Mouse (Mus musculus): ENCODE data around the gene Iqce.

Iqce gene

DNA sequence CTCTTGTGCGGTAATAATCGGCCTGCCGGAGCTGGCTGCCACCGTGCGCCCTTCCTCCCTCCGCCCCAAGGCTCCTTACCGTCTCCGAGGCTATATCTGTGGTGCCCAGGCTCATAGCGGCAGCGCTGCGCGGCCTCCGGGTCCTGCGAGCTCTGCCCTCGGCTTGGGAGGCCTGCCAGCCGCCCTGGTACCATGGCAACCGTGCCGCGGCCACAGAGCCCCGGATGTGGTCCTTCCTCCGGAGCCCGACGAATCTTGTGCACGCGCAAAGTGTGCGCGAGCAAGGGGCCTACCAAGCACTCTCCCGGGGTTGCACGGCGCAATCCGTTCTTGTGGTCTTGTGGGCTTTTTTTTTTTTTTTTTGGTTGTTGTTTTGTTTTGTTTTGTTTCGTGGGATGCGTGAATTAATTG, at the start of gene Iqce:
TSS of gene Iqce (minus strand) at position 276 of the 411 bp plus-strand sequence.
- DNase-seq: peak; percentile 95

DNA sequence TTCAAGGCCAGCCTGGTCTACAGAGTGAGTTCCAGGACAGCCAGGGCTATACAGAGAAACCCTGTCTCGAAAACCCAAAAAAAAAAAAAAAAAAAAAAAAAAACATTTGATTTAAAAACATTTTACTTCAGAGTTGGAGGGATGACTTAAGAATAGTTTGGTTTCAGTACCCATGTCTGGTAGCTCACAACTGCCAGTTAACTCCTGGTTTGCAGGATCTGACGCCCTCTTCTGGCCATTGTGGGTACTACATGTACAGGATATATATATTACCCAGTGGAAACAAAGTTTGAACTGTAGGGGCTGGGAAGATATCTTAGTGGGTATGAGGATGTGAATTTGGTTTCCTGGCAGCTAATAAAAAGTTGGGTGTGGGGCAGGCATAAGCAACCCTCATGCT, 48.7 kb upstream of the Iqce start:
- peak; percentile 41 for DNase-seq

DNA sequence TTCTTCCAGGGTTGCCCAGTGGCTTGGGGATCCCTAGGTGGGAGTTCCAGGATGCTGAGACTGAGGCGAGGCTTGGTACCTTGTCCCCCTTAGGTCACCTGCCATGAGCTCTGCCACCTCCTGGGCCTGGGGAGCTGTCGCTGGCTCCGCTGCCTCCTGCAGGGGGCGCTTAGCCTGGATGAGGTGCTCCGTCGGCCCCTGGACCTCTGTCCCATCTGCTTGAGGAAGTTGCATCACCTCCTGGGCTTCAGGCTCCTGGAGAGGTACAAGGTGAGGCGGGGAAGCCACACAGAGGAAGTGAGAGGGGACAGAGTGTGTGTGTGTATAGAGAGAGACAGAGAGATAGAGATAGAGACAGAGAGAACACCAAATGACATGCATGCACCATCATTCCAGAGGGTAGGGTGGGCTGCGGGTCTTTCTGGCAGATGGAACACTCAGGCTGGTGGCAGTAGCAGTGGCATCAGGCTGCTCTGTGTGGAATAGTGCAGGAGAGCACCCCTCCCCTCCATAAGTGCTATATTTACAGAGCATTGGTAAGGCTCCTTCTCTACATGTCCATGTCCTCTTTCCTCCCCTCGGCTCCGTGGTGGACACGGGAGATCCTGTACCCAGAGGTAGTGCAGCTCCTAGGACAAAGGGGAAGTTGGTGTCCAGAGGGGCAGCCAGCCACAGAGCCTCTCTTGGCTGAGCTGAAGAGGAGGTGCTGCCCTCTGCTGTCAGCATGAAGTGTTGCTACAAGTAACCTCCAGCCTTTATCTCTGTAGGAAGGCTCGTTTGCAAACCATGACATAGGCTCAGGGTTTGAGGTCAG, 47.1 kb upstream of the Iqce start:
- peak; percentile 66 for DNase-seq

DNA sequence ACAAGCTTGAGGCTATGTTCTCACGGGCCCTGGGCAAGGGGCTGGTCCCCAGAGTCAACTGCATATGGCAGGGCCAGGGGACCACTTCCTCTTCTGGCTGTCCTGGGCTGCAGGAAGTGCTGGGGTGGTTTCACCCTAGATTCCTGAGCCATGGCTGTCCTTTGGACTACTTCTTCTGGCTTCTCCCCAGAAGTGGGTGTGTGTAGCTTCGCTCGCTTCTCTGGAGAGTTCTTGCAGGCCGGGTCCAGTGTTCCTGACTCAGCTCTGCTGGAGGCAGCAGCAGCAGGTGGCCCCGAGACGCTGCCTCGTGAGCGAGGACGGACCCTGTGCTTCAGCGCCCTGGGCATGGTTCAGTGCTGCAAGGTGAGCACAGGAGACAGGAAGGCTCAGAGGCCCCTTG, 46.2 kb upstream of the Iqce start:
- DNase-seq: no peak

DNA sequence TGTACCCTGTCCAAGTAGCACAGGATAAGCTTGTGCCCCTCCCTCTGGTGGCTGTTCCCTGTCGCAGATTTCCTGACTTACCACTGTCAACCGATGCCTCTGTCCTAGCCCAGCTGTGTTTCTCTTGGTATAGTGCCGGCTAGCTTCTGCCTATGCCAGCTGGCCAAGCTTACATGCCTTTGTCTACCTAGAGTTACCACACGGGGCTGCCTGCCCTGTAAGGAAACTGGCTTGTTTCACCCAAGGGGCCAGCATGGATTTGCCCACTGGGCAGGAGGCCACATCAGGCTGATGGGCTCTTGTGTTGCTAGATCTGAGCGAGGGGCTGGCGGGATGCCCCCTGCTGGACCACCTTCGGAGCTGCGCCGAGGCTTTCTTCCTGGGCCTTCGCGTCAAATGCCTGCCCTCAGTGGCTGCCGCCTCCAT, 41.5 kb upstream of the Iqce start:
- DNase-seq: no peak

DNA sequence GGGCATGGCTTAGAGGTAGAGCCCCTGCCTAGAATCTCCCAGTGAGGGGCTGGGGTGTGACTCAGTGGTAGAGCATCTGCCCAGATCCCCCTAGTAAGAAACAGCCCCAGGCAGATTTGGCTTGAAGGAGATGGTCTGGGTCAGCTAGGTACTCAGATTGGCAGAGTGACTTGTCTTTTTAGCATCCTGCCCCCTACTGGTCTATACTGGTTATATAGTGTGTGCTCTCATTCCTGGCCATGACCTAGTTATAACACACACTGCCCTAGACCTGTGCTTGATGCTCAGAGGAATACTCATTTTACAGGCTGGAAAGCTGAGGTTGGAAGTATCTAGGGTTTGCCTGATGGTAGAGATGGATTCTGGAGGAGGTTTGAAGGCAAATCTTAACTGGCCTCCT, 39.7 kb upstream of the Iqce start:
- no peak for DNase-seq

DNA sequence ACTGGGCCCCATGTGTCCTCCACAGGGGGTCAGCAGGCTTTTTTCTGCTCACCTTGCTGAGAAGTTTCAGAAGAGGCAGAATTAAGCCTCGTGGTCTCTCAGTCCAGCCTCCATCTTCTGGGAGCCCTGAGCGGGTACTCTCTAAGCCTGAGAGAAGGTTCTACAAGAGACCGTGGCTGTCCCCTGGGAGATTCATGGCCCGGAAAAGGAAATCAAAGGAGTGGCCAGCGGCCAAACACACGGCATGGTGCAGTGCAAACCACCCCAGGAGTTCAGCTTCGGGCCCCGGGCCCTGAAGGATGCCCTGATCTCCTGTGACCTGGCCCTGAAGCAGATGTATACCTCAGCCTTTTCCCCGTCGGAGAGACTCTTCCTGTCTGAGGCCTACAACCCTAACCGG, 38.9 kb upstream of the Iqce start:
- no peak for DNase-seq

DNA sequence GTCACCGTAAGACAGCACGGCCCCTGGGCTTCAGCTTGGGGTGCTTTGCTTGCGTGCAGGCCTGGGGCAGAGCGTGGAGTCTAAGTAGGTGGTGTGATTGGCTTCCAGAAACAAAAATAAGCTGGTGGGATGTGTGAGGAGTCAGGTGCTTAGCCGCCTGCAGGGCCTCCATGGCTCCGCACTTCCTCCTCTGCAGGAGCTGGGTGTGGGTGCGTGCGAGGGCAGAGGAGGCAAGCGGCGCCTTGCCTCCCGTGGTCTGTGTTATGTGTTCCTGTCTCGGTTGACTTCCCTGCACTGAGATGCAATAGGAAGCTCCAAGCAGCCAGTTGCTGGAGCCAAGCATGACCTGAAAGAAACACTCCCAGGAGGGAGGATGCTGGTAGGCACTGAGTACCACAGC, 37.6 kb upstream of the Iqce start:
- no peak for DNase-seq

DNA sequence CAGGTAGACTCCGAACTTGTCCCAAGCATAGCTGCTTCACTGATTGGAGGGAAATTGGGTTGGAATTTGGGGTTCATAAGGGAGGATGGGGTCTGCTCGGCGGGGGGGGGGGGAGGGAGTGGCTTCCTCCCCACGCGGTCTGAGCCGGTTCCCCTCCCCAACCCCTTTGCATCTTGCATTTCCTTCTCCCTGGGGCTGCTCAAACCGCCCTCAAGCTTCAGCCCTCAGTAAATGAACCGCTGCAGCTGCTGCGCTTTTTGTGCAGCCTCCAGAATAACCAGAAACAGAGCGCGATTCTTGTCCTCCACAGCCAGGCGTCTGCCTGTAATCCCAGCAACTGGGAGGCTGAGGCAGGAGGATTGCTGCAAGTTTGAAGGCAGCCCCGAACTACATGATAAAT, 34.0 kb upstream of the Iqce start:
- DNase-seq: peak; percentile 41

DNA sequence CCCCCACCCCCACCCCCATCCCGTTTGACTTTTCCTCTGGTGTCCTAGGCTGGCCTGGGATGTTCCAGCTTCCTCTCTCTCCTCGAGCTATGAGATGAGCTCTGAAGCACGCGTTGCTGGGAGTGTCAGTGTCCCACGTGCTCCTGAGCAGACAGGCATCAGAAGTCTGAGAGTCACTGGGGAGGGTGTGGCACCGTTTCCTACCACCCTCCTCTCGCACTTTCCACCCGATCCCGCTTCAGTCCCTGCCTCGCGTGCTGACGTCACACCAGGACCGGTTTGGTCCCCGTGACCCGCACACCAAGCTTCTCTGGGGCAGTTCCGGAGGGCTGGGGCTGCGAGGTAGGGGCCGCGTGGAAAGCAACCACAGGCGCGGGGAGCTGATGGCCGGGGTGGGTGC, 33.1 kb upstream of the Iqce start:
- DNase-seq: peak; percentile 22

DNA sequence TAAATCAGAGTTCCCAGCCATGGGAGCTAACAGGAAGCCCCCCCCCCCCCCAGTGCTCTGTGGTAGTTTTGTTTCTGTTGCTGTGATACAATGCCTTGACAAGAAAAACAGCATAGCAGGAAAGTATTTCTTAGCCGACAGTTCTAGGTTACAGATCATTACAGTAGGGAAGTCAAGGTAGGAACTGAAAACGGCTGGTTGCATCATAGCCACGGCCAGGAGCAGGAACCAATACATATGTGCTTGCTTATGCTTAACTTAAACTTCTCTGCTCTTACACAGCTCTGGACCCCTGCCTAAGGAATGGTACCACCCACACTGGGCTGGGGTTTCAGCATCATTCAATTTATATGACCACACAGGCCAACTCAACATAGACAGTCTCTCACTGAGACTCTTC, 31.2 kb upstream of the Iqce start:
- DNase-seq: no peak

DNA sequence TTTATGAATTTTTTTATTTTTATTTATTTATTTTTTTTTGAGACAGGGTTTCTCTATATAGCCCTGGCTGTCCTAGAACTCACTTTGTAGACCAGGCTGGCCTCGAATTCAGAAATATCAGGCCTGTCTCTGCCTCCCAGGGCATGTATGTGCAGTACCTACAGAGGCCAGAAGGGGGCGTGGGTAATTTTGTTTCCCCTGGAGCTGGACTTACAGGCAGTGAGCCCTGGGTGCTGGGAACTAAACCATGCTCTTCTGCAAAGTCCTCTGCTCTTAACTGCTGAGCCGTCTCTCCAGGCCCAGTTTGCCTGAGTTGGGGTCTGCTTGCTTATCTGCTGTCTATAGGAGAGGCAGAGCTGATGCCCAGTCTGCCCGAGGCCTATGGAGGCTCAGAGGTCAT, 30.0 kb upstream of the Iqce start:
- DNase-seq: peak; percentile 49

DNA sequence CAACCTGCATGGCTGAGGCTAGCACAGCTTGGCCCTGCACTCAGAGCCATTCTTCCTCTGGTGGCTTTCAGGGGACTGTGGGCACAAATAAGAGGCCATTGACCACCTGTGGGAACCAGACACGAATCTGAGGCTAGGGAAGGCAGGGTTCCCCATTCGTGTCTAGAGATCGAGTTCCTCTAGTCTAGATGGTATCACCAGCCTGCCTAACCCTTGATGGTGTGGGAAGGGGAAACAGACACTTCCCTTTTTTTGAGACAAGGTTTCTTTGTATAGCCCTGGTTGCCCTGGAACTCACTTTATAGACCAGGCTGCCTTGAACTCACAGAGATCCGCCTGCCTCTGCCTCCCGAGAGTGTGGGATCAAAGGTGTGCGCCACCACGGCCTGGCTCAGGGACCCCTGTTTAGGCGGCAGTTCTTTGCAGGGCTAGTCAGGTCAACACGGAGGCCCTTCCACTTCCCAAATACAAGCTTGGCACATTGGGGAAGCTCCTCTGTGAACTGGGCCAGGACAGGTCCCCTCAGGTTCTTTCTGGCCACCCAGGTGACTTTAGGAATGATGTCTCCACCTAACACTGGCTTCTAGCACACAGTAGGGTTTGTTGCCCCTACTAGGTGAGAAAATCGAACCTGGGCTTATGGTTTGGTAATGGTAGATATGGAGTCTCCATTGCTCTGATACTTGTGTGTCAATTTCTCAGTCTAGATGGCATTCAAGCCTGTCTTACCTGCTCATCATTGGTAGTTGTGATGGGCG, 29.0 kb upstream of the Iqce start:
- no peak for DNase-seq

DNA sequence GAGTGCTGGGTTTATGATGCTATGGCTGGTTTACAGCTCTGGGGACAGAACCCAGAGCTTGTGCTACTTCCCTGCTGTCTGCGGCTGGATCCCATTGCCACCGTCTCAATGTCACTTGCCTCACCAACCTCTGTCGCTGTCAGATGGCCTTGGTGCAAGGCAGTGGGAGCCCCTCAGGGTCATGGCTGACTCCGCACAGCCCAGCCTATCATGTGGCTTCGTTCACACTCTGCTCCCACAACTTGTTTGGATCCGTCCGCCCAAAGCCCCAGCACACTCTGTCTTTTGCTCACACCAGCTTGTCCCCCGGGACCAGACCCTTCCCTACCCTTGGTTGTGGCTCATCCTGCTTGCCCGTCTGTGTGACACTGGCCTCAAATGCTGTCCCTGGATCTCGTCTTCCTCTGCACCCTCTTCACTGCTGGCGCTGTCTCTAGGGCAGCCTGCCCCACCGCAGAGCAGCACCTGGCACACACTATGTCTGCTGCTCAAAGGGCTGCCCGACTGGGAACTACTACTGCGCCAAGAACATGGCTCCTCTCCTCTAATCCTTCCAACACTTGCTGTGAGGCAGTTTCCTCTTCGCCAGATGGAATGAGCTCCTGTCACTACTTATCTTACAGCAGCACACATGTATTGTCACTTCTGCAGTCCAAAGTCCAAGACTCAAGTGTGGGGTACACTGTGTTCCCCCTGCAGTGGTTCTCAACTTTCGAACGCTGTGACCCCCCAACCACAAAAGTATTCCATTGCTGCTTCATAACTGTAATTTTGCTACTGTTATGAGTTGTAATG, 25.0 kb upstream of the Iqce start:
- DNase-seq: no peak

DNA sequence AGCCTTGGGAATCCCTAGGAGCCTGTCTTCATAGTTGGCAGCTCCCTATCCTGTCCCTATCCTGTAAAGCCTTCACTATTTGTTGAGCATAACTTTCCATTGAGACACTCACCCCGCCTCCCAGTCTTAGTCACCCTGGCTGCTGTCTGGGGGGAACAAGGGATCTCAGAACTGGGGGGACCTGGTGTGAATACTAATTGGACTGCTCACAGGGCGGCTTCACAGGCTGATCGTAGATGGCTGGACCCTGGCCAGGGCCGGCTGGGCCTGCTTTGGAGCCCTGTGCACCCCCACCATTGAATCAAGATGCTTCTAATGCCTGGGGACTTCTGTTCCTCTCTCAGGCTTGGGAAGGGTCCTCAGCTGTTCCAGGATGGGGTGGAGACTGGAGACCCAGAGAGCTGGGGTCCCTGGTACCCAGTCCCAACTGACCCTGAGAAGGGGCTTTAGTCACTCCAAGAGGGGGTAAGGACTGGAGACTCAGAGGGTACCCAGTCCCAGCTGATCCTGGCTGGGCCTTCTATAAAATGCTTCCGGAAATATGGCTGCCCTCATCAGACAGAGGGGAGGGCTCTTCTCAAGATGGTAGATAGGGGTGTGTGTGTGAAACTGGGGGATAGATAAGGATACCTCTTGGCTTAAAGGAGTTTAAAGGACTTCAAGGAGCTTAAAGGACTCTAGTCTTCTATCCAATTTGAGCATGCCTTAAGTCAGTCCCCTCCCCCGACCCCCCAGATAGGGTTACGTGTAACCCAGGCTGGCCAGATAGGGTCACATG, 24.1 kb upstream of the Iqce start:
- no peak for DNase-seq

DNA sequence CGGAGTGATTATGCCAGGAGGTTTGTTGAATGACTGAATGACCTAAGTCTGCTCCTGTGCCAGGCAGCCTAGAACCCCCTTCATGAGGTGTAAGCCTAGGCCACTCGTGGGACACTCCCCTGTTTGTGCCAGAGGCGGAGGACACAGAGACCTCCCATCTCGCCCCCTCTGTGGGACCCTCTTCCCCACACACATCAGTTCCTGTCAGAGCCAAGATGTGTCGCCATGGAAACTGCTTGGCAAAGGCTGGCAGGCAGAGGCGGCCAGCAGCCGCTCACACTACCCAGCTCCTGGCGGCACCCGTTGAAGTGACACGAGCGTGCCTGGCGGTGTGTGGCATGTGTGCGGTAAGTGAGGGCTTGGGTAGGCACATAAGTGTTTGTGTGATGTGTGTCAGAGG, 21.6 kb upstream of the Iqce start, which contains the start of gene Amz1:
TSS of gene Amz1 (plus strand) at position 306 of the 400 bp plus-strand sequence.
- no peak for DNase-seq

DNA sequence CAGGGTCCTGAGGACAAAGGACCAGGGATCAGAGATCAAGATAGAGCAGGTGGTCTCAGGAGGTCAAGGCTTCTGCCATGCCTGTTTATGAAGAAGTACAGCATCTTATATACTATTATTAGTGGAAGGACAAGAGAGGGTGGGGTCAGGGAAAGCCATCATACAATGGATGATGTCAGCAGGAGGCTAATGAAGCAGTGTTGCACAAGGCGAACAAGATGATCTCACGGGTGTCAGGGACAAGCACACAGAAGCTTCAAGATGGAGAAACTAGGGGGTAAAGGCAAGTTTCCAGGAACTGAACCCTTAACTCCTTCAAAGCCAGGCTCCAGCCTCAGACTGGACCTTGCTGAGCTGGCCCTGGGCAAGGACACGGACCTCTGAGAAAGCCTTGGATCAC, 19.9 kb upstream of the Iqce start:
- DNase-seq: no peak

DNA sequence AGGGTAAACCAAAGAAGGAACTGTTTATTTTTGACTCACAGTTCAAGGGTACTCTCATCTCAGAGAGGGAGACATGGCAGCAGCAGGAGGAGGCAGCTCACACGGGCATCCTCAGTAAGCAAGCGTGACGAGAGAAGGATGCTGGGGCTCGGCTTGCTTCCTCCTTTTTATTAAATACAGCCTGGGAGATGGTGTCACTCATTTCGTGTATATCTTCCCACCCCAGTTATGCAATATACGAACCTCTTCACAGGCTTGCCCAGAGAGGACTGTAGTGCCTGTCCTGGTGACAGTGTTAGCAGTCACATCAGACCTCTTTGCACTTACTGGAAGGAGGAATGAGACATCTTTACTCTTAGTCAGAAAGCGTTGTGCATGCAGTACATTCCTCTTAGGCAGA, 18.6 kb upstream of the Iqce start:
- DNase-seq: no peak

DNA sequence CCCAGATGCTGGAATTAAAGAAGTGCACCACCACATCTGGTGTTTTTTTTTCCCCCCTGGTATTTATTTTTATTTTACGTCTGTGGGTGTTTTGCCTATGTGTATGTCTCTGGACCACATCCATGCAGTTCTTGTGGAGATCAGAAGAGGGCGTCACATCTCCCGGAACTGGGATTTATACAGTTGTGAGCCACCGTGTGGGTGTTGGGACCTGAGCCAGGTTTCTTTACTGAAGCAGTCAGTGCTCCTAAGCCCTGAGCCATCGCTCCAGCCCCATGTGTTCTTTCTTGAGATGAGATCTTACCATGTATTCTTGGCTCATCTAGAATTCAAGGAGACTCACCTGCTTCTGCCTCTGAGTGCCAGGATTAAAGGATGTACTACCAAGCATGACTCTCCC, 8.9 kb upstream of the Iqce start:
- DNase-seq: no peak

DNA sequence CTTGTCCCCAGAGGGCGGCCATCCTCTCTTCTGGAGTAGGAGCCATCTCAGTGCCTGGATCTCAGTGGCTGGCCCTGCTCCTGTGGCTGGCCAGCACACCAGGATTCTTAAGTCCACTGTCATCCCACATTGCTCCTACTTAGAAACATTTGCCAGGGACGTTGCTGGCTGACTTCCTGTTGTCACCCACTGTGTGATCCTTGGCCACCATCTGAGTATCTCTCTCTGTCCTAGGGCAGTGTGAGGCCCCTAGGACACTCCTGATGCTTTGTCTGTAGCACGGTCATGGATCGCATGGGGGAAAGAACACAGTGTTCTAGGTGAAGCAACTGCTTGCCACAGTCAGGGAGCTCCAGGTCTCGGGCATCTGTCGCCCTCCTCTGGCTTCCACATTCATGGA, 8.1 kb upstream of the Iqce start:
- no peak for DNase-seq

DNA sequence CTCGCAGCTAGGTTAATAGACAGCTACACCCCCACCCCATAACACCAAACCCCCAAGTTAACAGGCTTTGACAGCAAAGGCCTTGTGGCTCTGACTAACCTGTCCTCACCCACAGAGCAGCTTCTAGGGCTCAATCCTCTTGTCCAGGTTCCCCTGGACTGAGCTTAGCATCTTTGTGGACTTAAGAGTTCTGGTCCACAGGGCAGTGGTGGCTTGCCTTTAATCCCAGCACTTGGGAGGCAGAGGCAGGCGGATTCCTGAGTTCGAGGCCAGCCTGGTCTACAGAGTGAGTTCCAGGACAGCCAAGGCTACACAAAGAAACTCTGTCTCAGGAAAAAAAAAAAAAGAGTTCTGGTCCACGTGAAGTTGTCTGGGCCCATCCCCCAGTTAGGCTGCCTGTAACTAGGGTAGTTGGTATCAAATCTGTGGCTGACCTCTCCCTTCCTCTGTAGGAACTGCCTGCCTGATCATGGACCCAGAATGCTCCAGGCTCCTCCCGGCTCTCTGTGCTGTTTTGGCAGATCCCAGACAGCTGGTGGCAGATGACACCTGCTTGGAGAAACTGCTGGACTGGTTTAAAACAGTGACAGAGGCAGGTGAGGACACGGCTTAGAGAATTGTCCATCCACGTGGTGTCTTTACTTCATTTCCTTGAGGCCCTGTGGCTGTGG, 3.5 kb upstream of the Iqce start:
- DNase-seq: no peak
